Mouse (Mus musculus): ENCODE results near the gene G3bp1. TPM values are rescaled to one million over a fixed set of nuclear protein-coding genes. Genes with fewer than 3 reads are reported as not detected.

The G3bp1 gene
- polyA plus RNA-seq, 1 experiment from 2014 or later: 282 TPM

DNA sequence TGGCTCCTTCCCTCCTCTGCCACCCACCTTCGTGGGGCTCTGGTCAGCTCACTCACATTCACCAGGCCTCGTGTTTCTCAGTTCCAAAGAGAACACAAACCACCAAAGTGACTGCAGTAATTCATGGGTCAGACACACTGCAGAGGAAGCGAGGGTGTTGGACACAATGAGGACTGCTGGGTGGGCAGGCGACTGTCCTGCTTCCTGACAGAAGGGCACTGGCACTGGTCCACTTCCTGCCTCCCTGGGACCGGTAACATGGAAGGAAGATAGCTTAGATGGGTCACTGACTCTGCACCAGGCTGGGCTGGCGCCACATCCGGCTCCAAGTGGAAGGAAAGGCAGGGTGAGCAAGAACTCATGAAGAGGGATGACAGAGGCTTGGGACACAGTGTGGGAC, 20.0 kb upstream of the G3bp1 start:
- H3K4me1 ChIP-seq: no peaks in the 10 kb centered on the region
- no peak overlapping the region; the same call in 1 of the 2 replicates for H3K27ac ChIP-seq (replicated peaks)
- DNase-seq (ENCODE audit: low spot score): no peak
- H3K27me3 ChIP-seq (replicated peaks; ENCODE audit: low read depth, poor library complexity, severe bottlenecking): no peaks in the 10 kb centered on the region
- no peaks in the 10 kb centered on the region for H3K9me3 ChIP-seq
- 81% methylated on average over 7 of the region's 7 CpGs for WGBS
- H3K36me3 ChIP-seq (replicated peaks): peaks cover 58% of the 10 kb centered on the region
- H3K4me3 ChIP-seq: no peak overlapping the region

GRCm38 (mm10) chr11:55450311-55450710, 19.2 kb upstream of the G3bp1 start:
- no peaks in the 10 kb centered on the region for H3K4me1 ChIP-seq
- H3K27me3 ChIP-seq (replicated peaks; ENCODE audit: low read depth, poor library complexity, severe bottlenecking): no peaks in the 10 kb centered on the region
- no peaks in the 10 kb centered on the region for H3K9me3 ChIP-seq
- H3K4me3 ChIP-seq: no peak overlapping the region
- WGBS: 84% methylated on average over 4 of the region's 4 CpGs
- peaks cover 65% of the 10 kb centered on the region for H3K36me3 ChIP-seq (replicated peaks)
- DNase-seq (ENCODE audit: low spot score): no peak
- no peak overlapping the region for H3K27ac ChIP-seq (replicated peaks)

DNA sequence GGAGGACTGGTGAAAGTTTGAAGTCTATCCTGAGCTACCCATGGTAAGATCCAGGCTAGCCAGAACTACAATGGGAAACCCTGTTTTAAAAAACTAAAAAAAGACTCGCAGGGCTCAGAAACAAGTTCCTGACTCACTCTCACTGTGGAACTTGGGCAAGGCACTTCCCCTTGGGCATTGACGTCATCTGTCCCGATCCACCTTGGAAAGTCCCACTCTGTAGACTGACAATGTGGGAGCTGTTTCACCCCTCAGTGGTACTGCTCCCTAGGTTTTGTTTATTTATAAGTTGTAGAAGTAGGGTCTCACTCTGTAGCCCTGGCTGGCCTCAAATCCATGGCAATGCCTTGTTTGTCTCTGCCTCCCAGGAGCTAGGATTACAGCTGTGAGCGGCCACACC, 15.8 kb upstream of the G3bp1 start:
- Histone ChIP-seq H3K27me3 (replicated peaks; ENCODE audit: low read depth, poor library complexity, severe bottlenecking) (no peaks in the 10 kb centered on the region), H3K36me3 (replicated peaks) (peaks cover 71% of the 10 kb centered on the region), H3K9me3 (no peaks in the 10 kb centered on the region), H3K4me3 (no peak overlapping the region), H3K4me1 (peaks cover 7% of the 10 kb centered on the region), H3K27ac (replicated peaks) (no peak overlapping the region)
- DNase-seq (ENCODE audit: low spot score): no peak
- 90% methylated on average over 4 of the region's 4 CpGs for WGBS

DNA sequence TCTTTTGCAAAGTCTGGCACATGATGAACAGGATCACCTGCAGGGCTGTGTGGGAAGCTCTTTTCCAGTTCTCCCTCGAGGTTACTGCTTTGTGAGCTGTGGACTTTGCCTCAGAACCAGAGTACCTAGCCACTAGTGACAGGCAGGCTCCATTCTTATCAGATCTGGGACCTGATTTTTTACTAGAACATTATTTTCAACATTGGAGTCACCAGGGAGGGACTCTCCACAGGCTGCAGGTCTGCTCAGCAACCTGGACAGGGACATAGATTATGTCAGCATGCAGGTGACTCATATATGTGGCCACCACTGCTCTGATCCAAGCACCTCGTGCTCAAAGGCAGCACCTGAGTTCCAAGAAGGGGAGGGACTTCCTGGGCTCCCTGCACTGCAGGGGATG, 14.3 kb upstream of the G3bp1 start:
- Histone ChIP-seq H3K9me3 (no peaks in the 10 kb centered on the region), H3K4me3 (no peak overlapping the region), H3K27me3 (replicated peaks; ENCODE audit: low read depth, poor library complexity, severe bottlenecking) (no peaks in the 10 kb centered on the region), H3K4me1 (peaks cover 20% of the 10 kb centered on the region), H3K27ac (replicated peaks) (no peak overlapping the region), H3K36me3 (replicated peaks) (peaks cover 55% of the 10 kb centered on the region)
- WGBS: 76% methylated on average over 2 of the region's 2 CpGs
- DNase-seq (ENCODE audit: low spot score): no peak

DNA sequence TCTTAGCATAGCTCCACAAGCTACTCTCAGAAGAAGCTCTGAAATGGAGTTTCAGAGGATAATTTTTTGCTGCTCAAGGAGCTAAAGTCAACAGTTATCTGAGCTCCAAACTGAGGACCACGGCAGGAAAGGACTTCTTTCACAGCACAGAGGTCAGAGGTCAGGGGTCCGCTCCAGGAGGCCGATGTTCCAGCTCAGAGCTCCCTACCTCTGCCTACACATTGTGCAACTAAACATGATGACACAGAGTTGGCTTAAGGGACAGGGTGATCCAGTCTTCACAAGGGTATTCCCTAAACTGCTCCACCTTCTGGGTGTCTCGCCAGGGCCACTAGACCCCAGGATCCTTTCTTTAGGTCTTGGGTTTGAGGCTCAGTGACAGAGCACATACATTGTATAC, 11.0 kb upstream of the G3bp1 start:
- Histone ChIP-seq H3K9me3 (no peaks in the 10 kb centered on the region), H3K27ac (replicated peaks) (no peak overlapping the region), H3K4me1 (peaks cover 31% of the 10 kb centered on the region), H3K36me3 (replicated peaks) (peaks cover 28% of the 10 kb centered on the region), H3K27me3 (replicated peaks; ENCODE audit: low read depth, poor library complexity, severe bottlenecking) (no peaks in the 10 kb centered on the region), H3K4me3 (no peak overlapping the region)
- DNase-seq (ENCODE audit: low spot score): no peak
- 43% methylated on average over 4 of the region's 4 CpGs for WGBS

DNA sequence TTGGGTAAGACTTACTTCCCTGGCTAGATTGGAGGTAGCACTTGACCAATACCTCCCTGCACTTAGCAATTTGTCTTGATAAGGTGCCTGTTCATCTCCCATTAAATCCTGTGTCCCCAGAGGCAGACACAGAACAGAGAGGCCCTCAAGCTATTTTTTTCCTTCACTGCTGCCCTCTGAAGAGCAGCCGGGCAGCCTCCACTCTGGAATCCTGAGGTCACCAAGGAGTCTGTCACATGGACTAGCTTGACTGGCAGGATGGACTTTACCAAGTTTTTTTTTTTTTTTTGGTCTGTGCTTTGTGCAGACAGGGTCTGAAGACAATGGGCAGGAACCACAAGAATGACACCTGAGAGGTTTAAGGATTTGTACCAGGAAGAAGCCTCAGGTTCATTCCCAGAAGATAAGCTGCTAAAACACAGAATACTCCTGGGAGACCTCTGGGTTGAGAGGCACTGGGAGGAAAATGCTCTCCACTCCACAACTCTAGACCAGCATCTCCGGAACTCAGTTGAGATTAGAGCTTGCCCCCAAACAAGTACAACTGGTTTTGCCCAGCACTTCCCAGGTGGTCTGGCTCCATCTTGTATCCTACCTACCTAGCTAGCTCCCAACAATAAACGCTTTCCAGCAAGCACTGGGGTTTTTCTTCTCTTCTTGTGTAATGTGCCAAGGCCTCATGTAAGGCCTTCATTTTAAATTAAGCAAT, 9.5 kb upstream of the G3bp1 start:
- H3K9me3 ChIP-seq: no peaks in the 10 kb centered on the region
- H3K4me3 ChIP-seq: peak overlapping the region; percentile 89
- peaks cover 31% of the 10 kb centered on the region for H3K4me1 ChIP-seq
- H3K27ac ChIP-seq (replicated peaks): peak overlapping the region; percentile 84
- DNase-seq (ENCODE audit: low spot score): peak; percentile 36
- 19% methylated on average over 3 of the region's 3 CpGs for WGBS
- no peaks in the 10 kb centered on the region for H3K27me3 ChIP-seq (replicated peaks; ENCODE audit: low read depth, poor library complexity, severe bottlenecking)
- peaks cover 13% of the 10 kb centered on the region; the same call in 1 of the 2 replicates for H3K36me3 ChIP-seq (replicated peaks)

GRCm38 (mm10) chr11:55460559-55461018, 8.9 kb upstream of the G3bp1 start:
- 1% methylated on average over 17 of the region's 17 CpGs for WGBS
- no peaks in the 10 kb centered on the region for H3K27me3 ChIP-seq (replicated peaks; ENCODE audit: low read depth, poor library complexity, severe bottlenecking)
- H3K4me3 ChIP-seq: peak overlapping the region; percentile 89
- H3K9me3 ChIP-seq: no peaks in the 10 kb centered on the region
- peaks cover 31% of the 10 kb centered on the region for H3K4me1 ChIP-seq
- DNase-seq (ENCODE audit: low spot score): no peak
- H3K36me3 ChIP-seq (replicated peaks): peaks cover 8% of the 10 kb centered on the region; the same call in 1 of the 2 replicates
- H3K27ac ChIP-seq (replicated peaks): peak overlapping the region; percentile 84

- Histone ChIP-seq H3K4me3 (peak within 1 kb of the TSS; percentile 89), H3K36me3 (replicated peaks) (peaks cover 8% of the 10 kb centered on the region; the same call in 1 of the 2 replicates), H3K9me3 (no peaks in the 10 kb centered on the region), H3K27me3 (replicated peaks; ENCODE audit: low read depth, poor library complexity, severe bottlenecking) (no peaks in the 10 kb centered on the region), H3K27ac (replicated peaks) (peak within 1 kb of the TSS; percentile 84), H3K4me1 (peaks cover 31% of the 10 kb centered on the region)
- under 1% methylated on average over 36 of the region's 36 CpGs for WGBS
- DNase-seq (ENCODE audit: low spot score): peak; percentile 96
Measured at GRCm38 (mm10) chr11:55461019-55461645, 8.4 kb upstream of the G3bp1 start, which contains the start of gene Atox1. TSS of gene Atox1 (minus strand) at chr11:55461239.

GRCm38 (mm10) chr11:55462149-55462548, 7.3 kb upstream of the G3bp1 start:
- WGBS: 96% methylated on average over 9 of the region's 9 CpGs
- H3K27ac ChIP-seq (replicated peaks): no peak overlapping the region
- H3K36me3 ChIP-seq (replicated peaks): peaks cover 7% of the 10 kb centered on the region; the same call in 1 of the 2 replicates
- no peaks in the 10 kb centered on the region for H3K27me3 ChIP-seq (replicated peaks; ENCODE audit: low read depth, poor library complexity, severe bottlenecking)
- H3K4me3 ChIP-seq: no peak overlapping the region
- no peaks in the 10 kb centered on the region for H3K9me3 ChIP-seq
- H3K4me1 ChIP-seq: peaks cover 31% of the 10 kb centered on the region
- no peak for DNase-seq (ENCODE audit: low spot score)

GRCm38 (mm10) chr11:55464707-55465106, 4.8 kb upstream of the G3bp1 start:
- H3K27ac ChIP-seq (replicated peaks): no peak overlapping the region
- no peaks in the 10 kb centered on the region for H3K27me3 ChIP-seq (replicated peaks; ENCODE audit: low read depth, poor library complexity, severe bottlenecking)
- DNase-seq (ENCODE audit: low spot score): no peak
- peaks cover 25% of the 10 kb centered on the region for H3K4me1 ChIP-seq
- H3K36me3 ChIP-seq (replicated peaks): no peaks in the 10 kb centered on the region
- H3K4me3 ChIP-seq: no peak overlapping the region
- 85% methylated on average over 10 of the region's 10 CpGs for WGBS
- H3K9me3 ChIP-seq: no peaks in the 10 kb centered on the region

- H3K27me3 ChIP-seq (replicated peaks; ENCODE audit: low read depth, poor library complexity, severe bottlenecking): no peaks in the 10 kb centered on the region
- H3K27ac ChIP-seq (replicated peaks): no peak overlapping the region
- H3K4me3 ChIP-seq: no peak overlapping the region
- no peaks in the 10 kb centered on the region for H3K9me3 ChIP-seq
- H3K36me3 ChIP-seq (replicated peaks): no peaks in the 10 kb centered on the region
- peaks cover 20% of the 10 kb centered on the region for H3K4me1 ChIP-seq
- no peak for DNase-seq (ENCODE audit: low spot score)
- WGBS: 91% methylated on average over 3 of the region's 3 CpGs
Measured at GRCm38 (mm10) chr11:55465177-55465576, 4.3 kb upstream of the G3bp1 start.

DNA sequence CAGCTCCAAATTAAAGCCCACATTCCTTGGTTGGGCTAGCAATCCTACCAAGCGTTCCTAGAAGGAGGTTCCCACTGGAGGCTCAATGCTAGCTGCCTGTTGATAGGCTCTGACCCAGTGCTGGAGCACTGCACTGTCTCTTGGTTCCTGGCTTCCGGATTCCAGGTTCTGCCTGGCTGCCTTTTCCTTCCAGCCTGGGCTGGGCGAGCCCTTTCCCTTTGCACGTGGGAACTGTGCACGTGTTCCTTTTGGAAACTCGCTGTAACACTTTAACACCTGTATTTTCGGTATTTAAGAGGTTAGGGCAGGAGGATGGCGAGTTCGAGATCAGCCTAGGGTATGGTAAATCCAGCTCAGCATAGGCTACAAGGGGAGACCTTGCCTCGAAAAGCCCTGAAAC, 1.5 kb upstream of the G3bp1 start:
- peak overlapping the region; percentile 89 for H3K4me3 ChIP-seq
- peak overlapping the region; percentile 97 for H3K27ac ChIP-seq (replicated peaks)
- no peaks in the 10 kb centered on the region for H3K27me3 ChIP-seq (replicated peaks; ENCODE audit: low read depth, poor library complexity, severe bottlenecking)
- peaks cover 21% of the 10 kb centered on the region for H3K36me3 ChIP-seq (replicated peaks)
- DNase-seq (ENCODE audit: low spot score): no peak
- H3K9me3 ChIP-seq: no peaks in the 10 kb centered on the region
- H3K4me1 ChIP-seq: peaks cover 20% of the 10 kb centered on the region
- WGBS: 73% methylated on average over 10 of the region's 10 CpGs

DNA sequence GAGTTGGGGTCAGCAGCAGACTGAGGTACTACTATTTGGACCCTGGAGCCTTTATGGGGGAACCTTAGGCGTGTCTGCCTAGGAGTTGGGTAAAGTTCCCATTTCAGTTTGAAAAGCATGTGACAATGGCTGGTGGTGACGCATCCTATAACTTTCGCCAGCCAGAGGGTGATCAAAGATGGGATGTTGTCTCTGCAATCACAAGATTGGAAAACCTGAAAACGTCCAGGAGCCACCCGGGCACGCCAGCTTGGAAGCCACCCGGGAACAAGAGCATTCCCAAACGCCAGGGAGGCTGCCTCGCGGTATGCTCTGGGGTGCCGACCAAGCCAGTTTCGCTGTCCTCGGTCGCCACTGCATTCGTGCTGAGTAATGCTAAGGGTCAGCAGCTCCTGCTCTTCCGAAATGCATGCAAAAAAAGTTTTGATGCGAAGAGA, 856 bp upstream of the G3bp1 start:
- H3K27ac ChIP-seq (replicated peaks): peak overlapping the region; percentile 97
- 4% methylated on average over 17 of the region's 17 CpGs for WGBS
- peaks cover 27% of the 10 kb centered on the region for H3K36me3 ChIP-seq (replicated peaks)
- H3K27me3 ChIP-seq (replicated peaks; ENCODE audit: low read depth, poor library complexity, severe bottlenecking): no peaks in the 10 kb centered on the region
- no peaks in the 10 kb centered on the region for H3K9me3 ChIP-seq
- H3K4me3 ChIP-seq: peak overlapping the region; percentile 89
- H3K4me1 ChIP-seq: peaks cover 23% of the 10 kb centered on the region
- no peak for DNase-seq (ENCODE audit: low spot score)
